Mouse (Mus musculus) liver, embryonic 14.5 days (tissue): Measurements from ENCODE around the gene Shisal1. TPM values are rescaled to one million over a fixed set of nuclear protein-coding genes. Genes with fewer than 3 reads are reported as not detected.
A peak's percentile ranks its signal among the peaks of the same experiment; 100 is the strongest.

Source experiments
- ATAC-seq: fragments of 200-750 bp; cut with Nextera tagmentation; 2 replicates; pipeline ENCODE4 v1.8.0; 2017; ENCODE audit warnings: moderate number of reproducible peaks, mild to moderate bottlenecking, moderate library complexity; ENCODE audit not compliant: insufficient read depth
- DNase-seq, 3 experiments: peaks; one replicate each; pipeline ENCODE4 v3.0.0-alpha.2; 2012 to 2013; ENCODE audit warnings: low read depth in 3 of 3, low spot score in 3 of 3
- H3K27ac ChIP-seq: fragments of 300-500 bp; sonication (generic); 2 replicates; pipeline ENCODE4 v1.5.1; 2014; ENCODE audit warnings: moderate library complexity, mild to moderate bottlenecking, control low read depth, inconsistent platforms
- H3K27me3 ChIP-seq: fragments of 300-500 bp; sonication (generic); 2 replicates; pipeline ENCODE4 v1.6.1; 2014; ENCODE audit warnings: mild to moderate bottlenecking, low read length, moderate library complexity; ENCODE audit not compliant: control insufficient read depth, insufficient read depth
- H3K36me3 ChIP-seq: fragments of 300-500 bp; sonication (generic); replicated peaks from 2 replicates; pipeline ENCODE4 v1.6.1; 2014; ENCODE audit warnings: low read depth; ENCODE audit not compliant: control insufficient read depth, insufficient read depth
- H3K4me1 ChIP-seq, 2 experiments: fragments of 200-500 bp in 1 of 2; fragments of 300-500 bp in 1 of 2; sonication (generic) in 1 of 2; replicated peaks; 2 replicates each; pipeline ENCODE4 v1.6.1; 2012 to 2014; ENCODE audit warnings: antibody characterized with exemption in 1 of 2, inconsistent platforms in 1 of 2, low read length in 1 of 2; ENCODE audit not compliant: control insufficient read depth in 2 of 2, insufficient read depth in 2 of 2
- H3K4me2 ChIP-seq: fragments of 300-500 bp; sonication (generic); 2 replicates; pipeline ENCODE4 v1.6.1; 2014; ENCODE audit warnings: low read depth, mild to moderate bottlenecking, control low read depth, moderate library complexity
- H3K4me3 ChIP-seq, 2 experiments: fragments of 200-500 bp in 1 of 2; fragments of 300-500 bp in 1 of 2; sonication (generic) in 1 of 2; 2 replicates each; pipeline ENCODE4 v1.5.1; 2012 to 2014; ENCODE audit warnings: low read depth in 2 of 2, low read length in 2 of 2, mild to moderate bottlenecking in 2 of 2, control low read depth in 1 of 2, inconsistent platforms in 1 of 2, moderate library complexity in 1 of 2; ENCODE audit not compliant: insufficient read depth in 1 of 2
- H3K9ac ChIP-seq: fragments of 300-500 bp; sonication (generic); replicated peaks from 2 replicates; pipeline ENCODE4 v1.6.1; 2014; ENCODE audit warnings: mild to moderate bottlenecking, control low read depth, moderate library complexity
- H3K9me3 ChIP-seq: fragments of 300-500 bp; sonication (generic); 2 replicates; pipeline ENCODE4 v1.6.1; 2016; ENCODE audit warnings: low read length, mixed read lengths; ENCODE audit not compliant: control insufficient read depth
- CTCF ChIP-seq: IDR thresholded peaks from 2 replicates; pipeline ENCODE4 v1.5.1; 2016; ENCODE audit warnings: antibody characterized with exemption, low read depth, control low read depth
- EP300 ChIP-seq: IDR thresholded peaks from 2 replicates; pipeline ENCODE4 v1.6.1; 2016; ENCODE audit warnings: antibody characterized with exemption, low read depth
- WGBS: fragments of 180-500 bp; shearing (Covaris S2); extraction: QIAGEN DNeasy Blood & Tissue Kit; methylation state at CpG from one replicate; pipeline ENCODE4 v1.1.7; 2014; ENCODE audit not compliant: insufficient replicate concordance; 5-methylcytosine and 5-hydroxymethylcytosine counted together
- polyA plus RNA-seq, 2 experiments: library from polyadenylated mRNA; depleted of rRNA in 1 of 2; stranded (reverse) in 1 of 2; unstranded in 1 of 2; fragments of >200 nt; fragmentation: Nextera tagmentation in 1 of 2; extraction: Ambion mirVana in 1 of 2; gene quantifications; 2 replicates each; pipeline versions ENCODE4 v1.2.1 to v1.2.3; 2012 to 2014

Gene Shisal1
- polyA plus RNA-seq (2012; rRNA removed) (0.07 and 0.11 TPM in 2 replicates), polyA plus RNA-seq (2014; fragmentation: Nextera tagmentation; extraction: Ambion mirVana) (not detected in 2 replicates)

- Histone ChIP-seq H3K27me3 (peaks cover 29% of the 10 kb centered on the region), H3K4me3 (no peak within 1 kb of the TSS; a peak in 1 of 4 replicates)
- TF ChIP-seq CTCF = no peak
- TF ChIP-seq EP300 = no peak
Measured at GRCm38 (mm10) chr15:84446997-84447396, at the start of gene Shisal1. TSS of gene Shisal1 (minus strand) at chr15:84447097.

GRCm38 (mm10) chr15:84490486-84490885 is 43.6 kb upstream of the Shisal1 start:
- ATAC-seq = no peak
- no peaks in the 10 kb centered on the region for H3K9me3 ChIP-seq
- 42% methylated on average over 7 of the region's 7 CpGs for WGBS

More at GRCm38 (mm10) chr15:84446997-84447396, at the start of gene Shisal1:
- H3K36me3 ChIP-seq = no peaks in the 10 kb centered on the region
- H3K27ac ChIP-seq = no peak within 1 kb of the TSS
- no peak for DNase-seq
- H3K9ac ChIP-seq = no peak within 1 kb of the TSS
- peak within 1 kb of the TSS; percentile 37 for H3K4me2 ChIP-seq
- H3K9me3 ChIP-seq = no peaks in the 10 kb centered on the region
- 12% methylated on average over 9 of the region's 9 CpGs for WGBS
- no peak for ATAC-seq
- H3K4me1 ChIP-seq = no peaks in the 10 kb centered on the region

GRCm38 (mm10) chr15:84484255-84484654 is 37.4 kb upstream of the Shisal1 start:
- no peaks in the 10 kb centered on the region for H3K9me3 ChIP-seq
- no peak overlapping the region for H3K9ac ChIP-seq
- WGBS = 49% methylated on average over 4 of the region's 4 CpGs
- H3K27ac ChIP-seq = no peak overlapping the region
- no peak overlapping the region for H3K4me2 ChIP-seq
- peaks cover 0 to 2% of the 10 kb centered on the region in 2 experiments; a peak in 1 of 4 replicates for H3K4me1 ChIP-seq
- ATAC-seq (no peak), DNase-seq (no peak)
- H3K27me3 ChIP-seq = no peaks in the 10 kb centered on the region
- TF ChIP-seq CTCF = no peak
- TF ChIP-seq EP300 = no peak
- no peaks in the 10 kb centered on the region for H3K36me3 ChIP-seq
- H3K4me3 ChIP-seq = no peak overlapping the region

More at GRCm38 (mm10) chr15:84490486-84490885, 43.6 kb upstream of the Shisal1 start:
- no peak for DNase-seq
- H3K4me3 ChIP-seq = no peak overlapping the region
- TF ChIP-seq EP300 (no peak), CTCF (no peak)
- H3K9ac ChIP-seq = no peak overlapping the region
- H3K27me3 ChIP-seq = no peaks in the 10 kb centered on the region
- no peak overlapping the region for H3K27ac ChIP-seq
- no peak overlapping the region for H3K4me2 ChIP-seq
- H3K36me3 ChIP-seq = no peaks in the 10 kb centered on the region
- no peaks in the 10 kb centered on the region for H3K4me1 ChIP-seq

- Histone ChIP-seq H3K27me3 (no peaks in the 10 kb centered on the region), H3K27ac (no peak overlapping the region), H3K4me2 (no peak overlapping the region), H3K4me3 (no peak overlapping the region), H3K36me3 (no peaks in the 10 kb centered on the region), H3K9ac (no peak overlapping the region), H3K9me3 (no peaks in the 10 kb centered on the region), H3K4me1 (peaks cover 0 to 2% of the 10 kb centered on the region in 2 experiments; a peak in 1 of 4 replicates)
- WGBS = 44% methylated on average over 5 of the region's 5 CpGs
- TF ChIP-seq CTCF (no peak), EP300 (no peak)
- 0 out of 2 replicates have a peak, but pooled peaks have one; percentile 55 for ATAC-seq
- DNase-seq = peak in 2 of 3 experiments; percentile 4 to 12
Measured at GRCm38 (mm10) chr15:84483622-84484021, 36.7 kb upstream of the Shisal1 start.

- DNase-seq (no peak), ATAC-seq (no peak)
- TF ChIP-seq EP300 (no peak), CTCF (no peak)
- no peak overlapping the region for H3K9ac ChIP-seq
- no peaks in the 10 kb centered on the region for H3K36me3 ChIP-seq
- H3K27me3 ChIP-seq = no peaks in the 10 kb centered on the region
- H3K4me1 ChIP-seq = peaks cover 0 to 2% of the 10 kb centered on the region in 2 experiments; a peak in 1 of 4 replicates
- no peak overlapping the region for H3K27ac ChIP-seq
- WGBS = 61% methylated on average over 13 of the region's 13 CpGs
- no peaks in the 10 kb centered on the region for H3K9me3 ChIP-seq
- no peak overlapping the region for H3K4me3 ChIP-seq
- H3K4me2 ChIP-seq = no peak overlapping the region
Measured at GRCm38 (mm10) chr15:84481259-84481877, 34.5 kb upstream of the Shisal1 start.
